Mouse (Mus musculus) right cerebral cortex, adult 2 months (tissue): ENCODE measurements around the gene Zfp654.
"Not testable (repeated sequence)": the region's sequence is repeated elsewhere in the genome, so short reads cannot be mapped to it uniquely, and the experiment has no call there.

Experiments
- DNase-seq, 2 experiments: peaks; one replicate each; pipeline ENCODE4 v3.0.0; 2021 to 2022; ENCODE audit warnings: low spot score in 2 of 2

Gene Zfp654

GRCm38 (mm10) chr16:64851563-64852362 is at the start of gene Zfp654, which contains the start of gene Cggbp1:
Zfp654 (minus strand) TSS chr16:64851652.
Cggbp1 (plus strand) TSS chr16:64851996.
- peak; percentile 100 for DNase-seq

GRCm38 (mm10) chr16:64899084-64899483 is 47.6 kb upstream of the Zfp654 start:
- DNase-seq: no peak

GRCm38 (mm10) chr16:64889496-64889895 is 38.0 kb upstream of the Zfp654 start:
- DNase-seq: no peak

- DNase-seq: no peak
Observed at GRCm38 (mm10) chr16:64885547-64885946, 34.1 kb upstream of the Zfp654 start.

- no peak for DNase-seq
Observed at GRCm38 (mm10) chr16:64885142-64885541, 33.7 kb upstream of the Zfp654 start.

- DNase-seq: no peak
Observed at GRCm38 (mm10) chr16:64884420-64884838, 33.0 kb upstream of the Zfp654 start.

GRCm38 (mm10) chr16:64883896-64884295 is 32.4 kb upstream of the Zfp654 start:
- no peak for DNase-seq

- no peak for DNase-seq
Observed at GRCm38 (mm10) chr16:64881442-64881841, 30.0 kb upstream of the Zfp654 start.

- no peak for DNase-seq
Observed at GRCm38 (mm10) chr16:64880986-64881385, 29.5 kb upstream of the Zfp654 start.

- DNase-seq: no peak
Observed at GRCm38 (mm10) chr16:64879735-64880134, 28.3 kb upstream of the Zfp654 start.

- no peak for DNase-seq
Observed at GRCm38 (mm10) chr16:64878611-64879132, 27.2 kb upstream of the Zfp654 start.

- no peak for DNase-seq
Observed at GRCm38 (mm10) chr16:64877314-64877713, 25.9 kb upstream of the Zfp654 start.

- DNase-seq: no peak
Observed at GRCm38 (mm10) chr16:64876631-64877265, 25.3 kb upstream of the Zfp654 start.

- DNase-seq: no peak
Observed at GRCm38 (mm10) chr16:64875822-64876221, 24.4 kb upstream of the Zfp654 start.

GRCm38 (mm10) chr16:64875384-64875783 is 23.9 kb upstream of the Zfp654 start:
- DNase-seq: no peak

- DNase-seq: peak; percentile 32 to 67
Observed at GRCm38 (mm10) chr16:64873416-64874305, 22.2 kb upstream of the Zfp654 start.

GRCm38 (mm10) chr16:64872841-64873240 is 21.4 kb upstream of the Zfp654 start:
- no peak for DNase-seq

GRCm38 (mm10) chr16:64872296-64872695 is 20.8 kb upstream of the Zfp654 start:
- DNase-seq: no peak

- DNase-seq: no peak
Observed at GRCm38 (mm10) chr16:64869621-64870020, 18.2 kb upstream of the Zfp654 start.

GRCm38 (mm10) chr16:64868613-64869012 is 17.2 kb upstream of the Zfp654 start:
- DNase-seq: no peak

- not testable (repeated sequence) for DNase-seq
Observed at GRCm38 (mm10) chr16:64865841-64866240, 14.4 kb upstream of the Zfp654 start.

- no peak for DNase-seq
Observed at GRCm38 (mm10) chr16:64856946-64857345, 5.5 kb upstream of the Zfp654 start.
